Mouse (Mus musculus) urinary bladder, postnatal 10 days (tissue): ENCODE measurements around the gene Pias4.

Source experiments
- DNase-seq: peaks from one replicate; pipeline ENCODE4 v3.0.0; 2022; ENCODE audit warnings: low spot score

Pias4 gene

DNA sequence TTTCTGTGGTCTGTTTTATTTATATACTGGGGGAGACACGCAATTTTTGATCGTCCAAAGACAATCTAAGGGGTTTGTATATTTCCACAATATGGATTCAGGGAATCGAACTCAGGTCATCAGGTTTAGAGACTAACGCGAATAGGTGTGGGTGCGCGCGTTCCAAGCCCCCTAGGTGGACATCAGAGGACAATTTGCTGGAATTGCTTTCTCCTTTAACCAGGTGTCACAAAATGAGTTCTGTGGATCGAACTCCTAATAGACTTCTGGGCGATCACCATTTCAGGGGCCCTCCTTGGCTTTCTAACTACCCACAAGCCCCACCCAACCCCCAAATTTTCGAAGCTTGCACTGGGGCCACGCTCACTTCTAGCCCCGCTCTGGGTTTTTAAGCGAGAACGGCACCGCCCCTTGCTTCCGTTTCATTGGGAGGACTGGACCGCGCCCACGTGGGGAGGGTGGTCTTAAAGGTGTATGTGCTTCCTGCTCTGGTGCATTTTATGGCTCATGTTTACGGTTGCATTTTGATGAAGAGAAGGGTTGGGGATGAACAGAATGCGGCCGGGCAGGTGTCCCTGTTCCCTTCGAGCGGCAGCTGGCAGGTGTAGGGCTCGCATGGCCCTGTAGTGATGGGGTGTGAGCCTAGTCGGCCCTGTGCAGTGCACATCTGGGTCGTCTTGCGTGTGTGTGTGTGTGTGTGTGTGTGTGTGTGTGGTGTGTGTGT is 960 bp upstream of the Pias4 start:
- DNase-seq: no peak

DNA sequence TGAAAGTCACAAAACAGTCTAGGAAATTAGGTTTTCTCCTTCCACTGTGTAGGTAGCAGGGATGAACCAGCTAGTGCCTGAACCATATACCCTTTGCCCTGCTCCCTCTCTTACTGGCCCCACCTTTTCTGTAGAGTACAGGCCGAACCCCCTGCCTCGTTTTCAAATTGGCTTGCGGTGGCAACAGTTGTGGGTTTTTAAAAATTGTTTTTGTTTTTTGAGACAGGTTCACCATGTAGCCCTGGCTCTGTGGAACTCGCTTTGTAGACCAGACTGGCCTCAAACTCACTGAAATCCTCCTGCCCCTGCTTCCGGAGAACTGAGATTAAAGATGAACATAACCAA is 336 bp upstream of the Pias4 start:
- no peak for DNase-seq

DNA sequence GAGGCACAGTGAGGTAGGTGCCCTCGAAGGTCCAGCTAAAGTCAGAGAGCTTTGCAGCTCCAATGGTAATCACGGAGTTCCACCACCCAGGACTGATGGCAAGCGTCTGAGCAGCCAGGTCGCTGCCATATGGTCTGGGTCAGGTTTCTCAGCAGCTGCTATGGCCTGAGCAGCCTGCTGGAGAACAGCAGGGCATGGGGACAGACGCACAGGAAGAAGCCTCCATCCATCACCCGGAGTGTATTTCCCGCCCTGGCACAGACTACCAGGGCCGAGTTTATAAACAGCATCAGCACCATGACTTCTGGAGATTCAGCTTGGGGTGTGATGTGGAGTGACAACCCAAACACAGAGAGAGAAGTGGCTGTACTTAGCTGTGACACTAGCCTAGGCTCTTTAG is 2.6 kb downstream of the Pias4 start:
- no peak for DNase-seq

- DNase-seq: no peak
Measured at GRCm38 (mm10) chr10:81162318-81162652, 5.4 kb downstream of the Pias4 start.

GRCm38 (mm10) chr10:81161602-81162317 is 6.0 kb downstream of the Pias4 start:
- no peak for DNase-seq

- no peak for DNase-seq
Measured at GRCm38 (mm10) chr10:81154736-81155135, 13.0 kb downstream of the Pias4 start.

GRCm38 (mm10) chr10:81154313-81154712 is 13.4 kb downstream of the Pias4 start:
- no peak for DNase-seq

DNA sequence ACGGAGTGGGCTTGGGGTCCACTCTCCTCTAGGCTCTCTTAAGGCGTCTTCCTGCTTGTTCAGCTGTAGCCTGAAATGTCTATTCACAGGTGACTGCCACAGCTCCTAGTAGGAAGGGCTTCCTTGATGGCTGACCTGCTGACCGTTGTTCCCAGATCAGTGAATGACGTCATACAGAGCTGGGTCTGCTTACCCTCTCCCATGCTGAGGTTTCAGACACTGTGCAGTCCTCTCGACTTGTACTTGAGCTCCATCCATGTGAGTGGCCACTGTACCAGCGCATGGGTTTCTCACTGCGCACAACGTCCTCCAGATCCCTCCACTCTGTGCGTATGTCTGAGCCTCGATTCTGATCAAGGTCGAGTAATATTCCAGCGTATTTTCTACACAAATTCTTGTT is 15.1 kb downstream of the Pias4 start:
- DNase-seq: no peak

DNA sequence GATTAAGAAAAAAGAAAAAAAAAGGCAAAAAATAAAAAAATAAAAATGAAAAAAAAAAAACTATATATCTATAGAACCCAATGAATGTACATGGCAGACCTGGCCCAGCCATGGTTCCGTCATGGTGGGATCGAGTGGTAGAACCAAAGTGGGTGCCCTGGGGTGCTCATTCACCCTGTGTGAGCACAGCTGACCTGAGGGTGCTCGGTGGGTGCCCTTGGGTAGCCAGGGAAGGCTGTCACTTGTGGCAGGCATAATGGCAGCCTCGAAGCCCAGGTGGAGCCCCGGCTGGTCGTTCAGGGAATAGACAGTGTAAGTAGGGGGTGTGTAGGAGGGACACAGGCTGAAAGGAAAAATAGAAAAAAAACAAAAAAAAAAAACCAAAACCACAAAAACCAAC is 16.5 kb downstream of the Pias4 start:
- no peak for DNase-seq

GRCm38 (mm10) chr10:81146296-81146695 is 21.4 kb downstream of the Pias4 start:
- no peak for DNase-seq

DNA sequence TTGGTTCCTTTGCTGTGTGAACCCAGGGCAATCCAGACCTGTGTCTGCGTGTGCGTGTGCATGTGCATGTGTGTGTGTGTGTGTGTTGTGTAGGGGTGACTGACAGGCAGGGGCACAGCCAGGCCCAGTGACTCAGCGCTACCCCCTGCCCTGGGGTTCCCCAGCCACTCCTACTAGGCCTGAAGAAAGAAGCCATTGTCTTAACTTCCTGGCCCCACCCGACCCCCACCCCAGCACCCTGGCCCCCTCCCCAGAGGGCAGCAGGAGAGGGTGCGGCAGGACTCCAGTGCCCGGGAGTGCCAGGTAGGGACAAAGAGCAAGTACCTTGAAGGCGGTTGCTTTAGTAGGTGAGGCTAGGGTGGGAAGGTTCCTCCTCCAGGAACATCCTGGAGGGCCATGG is 21.9 kb downstream of the Pias4 start:
- no peak for DNase-seq

- DNase-seq: no peak
Measured at GRCm38 (mm10) chr10:81145307-81145706, 22.4 kb downstream of the Pias4 start.

GRCm38 (mm10) chr10:81144667-81145066 is 23.1 kb downstream of the Pias4 start:
- no peak for DNase-seq

GRCm38 (mm10) chr10:81143845-81144437 is 23.8 kb downstream of the Pias4 start:
- DNase-seq: no peak

- no peak for DNase-seq
Measured at GRCm38 (mm10) chr10:81143157-81143633, 24.5 kb downstream of the Pias4 start.

- no peak for DNase-seq
Measured at GRCm38 (mm10) chr10:81142551-81142981, 25.2 kb downstream of the Pias4 start.

GRCm38 (mm10) chr10:81141455-81142210 is 26.1 kb downstream of the Pias4 start:
- DNase-seq: no peak

DNA sequence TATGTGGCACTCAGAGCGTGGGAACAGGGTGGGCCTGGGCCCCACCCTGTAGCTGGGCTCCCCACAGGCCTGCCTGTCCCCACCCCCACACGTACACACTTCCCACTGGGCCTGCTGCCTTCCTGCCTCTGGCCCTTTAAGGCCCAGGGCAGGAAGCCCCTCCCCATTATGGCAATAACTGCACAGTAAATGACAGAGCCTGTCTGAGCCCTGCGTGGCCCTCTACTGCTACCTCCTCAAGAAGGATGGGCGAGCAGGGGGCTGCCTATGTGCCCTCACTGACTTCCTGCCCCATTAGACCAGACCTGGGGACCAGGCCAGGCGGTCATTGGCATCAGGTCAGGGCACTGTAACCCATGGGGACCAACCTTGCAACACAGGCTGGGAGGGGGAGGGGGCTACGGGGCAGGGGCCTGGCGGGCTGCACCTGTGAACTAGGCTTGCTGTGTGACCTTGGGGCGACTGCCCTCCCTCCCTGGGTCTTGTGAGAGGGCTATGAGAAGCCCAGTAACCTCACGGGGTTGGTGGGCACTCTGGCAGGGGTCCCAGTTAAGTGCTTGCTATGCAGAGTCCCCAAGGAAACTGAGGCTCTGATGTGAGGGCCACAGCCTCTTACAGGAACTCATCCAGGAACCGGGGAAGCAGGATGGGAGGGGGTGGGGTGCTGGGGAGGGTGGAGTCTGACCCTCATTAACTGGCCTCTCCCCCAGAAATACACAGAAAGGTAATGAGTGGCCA is 26.8 kb downstream of the Pias4 start:
- no peak for DNase-seq

DNA sequence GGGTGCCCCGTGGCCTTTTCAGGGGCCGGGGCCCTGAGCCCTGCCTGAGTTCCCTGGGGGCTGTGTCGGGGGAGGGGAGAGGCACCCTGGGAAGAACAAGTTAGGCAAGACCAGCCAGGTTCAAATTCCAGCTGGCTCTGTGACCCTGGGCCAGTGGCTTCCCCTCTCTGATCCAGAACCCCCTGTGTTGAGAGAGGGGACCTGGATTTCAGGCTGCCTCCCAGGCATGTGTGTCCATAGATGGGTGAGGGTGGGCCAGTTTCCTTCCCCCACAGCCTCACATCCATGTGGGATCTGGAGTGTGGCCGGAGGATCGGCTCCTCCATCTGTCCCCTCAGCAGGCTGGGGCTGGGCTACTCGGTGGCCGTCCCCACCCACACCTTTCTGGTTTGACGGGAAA is 27.7 kb downstream of the Pias4 start:
- no peak for DNase-seq

DNA sequence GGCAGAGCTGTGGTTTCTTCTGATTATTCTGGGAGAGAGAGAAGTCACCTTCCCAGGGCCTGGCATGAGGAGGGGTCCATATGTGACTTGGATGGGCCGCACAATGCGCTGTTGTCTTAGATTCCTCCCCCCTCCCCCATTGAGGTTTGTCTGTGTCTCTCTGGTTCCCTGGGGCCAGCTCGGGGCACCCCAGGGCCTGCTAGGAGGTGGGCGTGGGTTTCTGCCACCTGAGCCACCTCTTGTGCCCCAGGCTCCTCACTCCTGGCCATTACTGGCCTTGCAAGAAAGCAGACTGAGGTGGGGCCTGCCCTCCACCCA is 28.2 kb downstream of the Pias4 start:
- no peak for DNase-seq

DNA sequence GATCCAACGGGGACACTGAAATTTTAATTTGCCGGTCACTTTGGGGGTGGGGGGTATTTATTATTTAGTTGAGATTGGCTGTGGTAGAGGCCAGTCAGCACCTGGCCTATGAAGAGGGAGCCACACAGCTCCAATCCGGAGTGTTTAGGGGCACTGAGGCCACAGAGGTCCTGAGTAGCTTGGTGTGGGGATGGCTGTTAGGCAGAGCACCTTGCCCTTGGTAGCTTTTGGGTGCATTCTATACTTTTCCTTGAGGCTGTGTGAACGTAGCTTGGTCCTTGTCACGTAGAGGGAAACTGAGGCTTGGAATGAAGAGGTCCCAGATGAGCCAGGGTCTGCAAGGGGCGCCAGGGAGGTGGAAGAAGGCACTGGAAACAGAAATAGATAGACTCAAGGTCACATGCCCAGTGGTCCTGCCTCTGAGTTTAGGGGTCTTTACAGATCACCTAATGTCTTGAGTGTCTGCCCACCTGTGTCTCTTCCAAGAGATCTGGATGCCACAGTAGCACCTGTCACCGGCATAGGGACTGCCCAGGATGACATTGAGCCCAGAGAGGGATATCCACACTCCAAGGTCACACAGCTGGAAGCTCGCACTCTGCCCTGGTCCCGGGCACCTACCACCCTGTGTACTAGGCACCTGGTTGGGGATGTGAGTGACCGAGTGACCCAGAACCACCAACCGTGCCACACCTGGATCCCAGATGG is 28.7 kb downstream of the Pias4 start:
- DNase-seq: no peak
